Mouse (Mus musculus) liver, adult 2 months (tissue): Measurements from ENCODE around the gene Mcm3. TPM values are rescaled to one million over a fixed set of nuclear protein-coding genes. Genes with fewer than 3 reads are reported as not detected.

Experiments used
- DNase-seq: peaks from one replicate; pipeline ENCODE4 v3.0.0-alpha.2; 2011; ENCODE audit warnings: low read depth, low spot score; ENCODE audit errors: extremely low read depth
- H3K27ac ChIP-seq: fragments of 200-500 bp; replicated peaks from 2 replicates; pipeline ENCODE4 v1.5.1; 2012; ENCODE audit warnings: low read depth, mild to moderate bottlenecking, control low read depth, inconsistent platforms, low read length; ENCODE audit not compliant: insufficient read depth
- H3K27me3 ChIP-seq: fragments of 200-500 bp; 2 replicates; pipeline ENCODE4 v1.6.1; 2012; ENCODE audit warnings: mild to moderate bottlenecking, moderate library complexity, low read length, inconsistent platforms; ENCODE audit not compliant: control insufficient read depth, insufficient read depth
- H3K36me3 ChIP-seq: fragments of 200-500 bp; 2 replicates; pipeline ENCODE4 v1.6.1; 2012; ENCODE audit warnings: low read length, inconsistent platforms; ENCODE audit not compliant: control insufficient read depth, insufficient read depth
- H3K4me1 ChIP-seq: fragments of 200-500 bp; 2 replicates; pipeline ENCODE4 v1.6.1; 2011; ENCODE audit warnings: low read length; ENCODE audit not compliant: control insufficient read depth, insufficient read depth
- H3K4me3 ChIP-seq: fragments of 200-500 bp; 2 replicates; pipeline ENCODE4 v1.5.1; 2011; ENCODE audit warnings: low read depth, mild to moderate bottlenecking, control low read depth, low read length, moderate library complexity; ENCODE audit not compliant: insufficient read depth
- H3K79me2 ChIP-seq: fragments of 200-500 bp; 2 replicates; pipeline ENCODE4 v1.6.1; 2012; ENCODE audit warnings: inconsistent platforms, mild to moderate bottlenecking, low read length, moderate library complexity; ENCODE audit not compliant: control insufficient read depth, insufficient read depth
- H3K9ac ChIP-seq: fragments of 200-500 bp; 2 replicates; pipeline ENCODE4 v1.6.1; 2012; ENCODE audit warnings: low read depth, mild to moderate bottlenecking, control low read depth, inconsistent platforms, low read length
- CTCF ChIP-seq: fragments of 200-500 bp; IDR thresholded peaks from 2 replicates; pipeline ENCODE4 v1.5.1; 2011; ENCODE audit warnings: low read depth, low read length, control low read depth
- POLR2A ChIP-seq: fragments of 200-500 bp; IDR thresholded peaks from 2 replicates; pipeline ENCODE4 v1.6.1; 2011; ENCODE audit warnings: low read length, control low read depth; ENCODE audit not compliant: insufficient read depth; ENCODE audit errors: extremely low read depth
- WGBS: fragments of 180-500 bp; shearing (Covaris S2); methylation state at CpG from one replicate; pipeline ENCODE4 v1.1.7; 2018; 5-methylcytosine and 5-hydroxymethylcytosine counted together
- polyA plus RNA-seq: library from polyadenylated mRNA; depleted of rRNA; stranded (reverse); fragments of >200 nt; gene quantifications from 2 replicates; pipeline ENCODE4 v1.2.3, GENCODE M21; 2012; rRNA removed
- total RNA-seq: library from RNA; depleted of rRNA; stranded (reverse); fragments of >200 nt; gene quantifications from 2 replicates; pipeline ENCODE4 v1.2.3, GENCODE M21; 2014; rRNA removed

Mcm3 gene
- total and polyA plus RNA-seq, 2 experiments, result 1.9 to 4.4 TPM

GRCm38 (mm10) chr1:20757586-20757985, 62.5 kb downstream of the Mcm3 start:
- H3K27me3 ChIP-seq, result no peaks in the 10 kb centered on the region
- no peak for TF ChIP-seq POLR2A
- no peak for TF ChIP-seq CTCF
- no peaks in the 10 kb centered on the region for H3K79me2 ChIP-seq
- no peak overlapping the region for H3K9ac ChIP-seq
- H3K4me1 ChIP-seq, result no peaks in the 10 kb centered on the region
- H3K27ac ChIP-seq, result no peak overlapping the region
- 61% methylated on average over 3 of the region's 3 CpGs for WGBS
- no peaks in the 10 kb centered on the region for H3K36me3 ChIP-seq
- peak; percentile 63 for DNase-seq
- no peak overlapping the region for H3K4me3 ChIP-seq

GRCm38 (mm10) chr1:20754439-20754838, 65.7 kb downstream of the Mcm3 start:
- Histone ChIP-seq H3K9ac (no peak overlapping the region), H3K27me3 (no peaks in the 10 kb centered on the region), H3K4me1 (no peaks in the 10 kb centered on the region), H3K4me3 (no peak overlapping the region), H3K27ac (no peak overlapping the region), H3K36me3 (no peaks in the 10 kb centered on the region), H3K79me2 (no peaks in the 10 kb centered on the region)
- TF ChIP-seq CTCF (no peak), POLR2A (no peak)
- DNase-seq, result no peak
- 84% methylated on average over 10 of the region's 10 CpGs for WGBS

Other genes with a start within 250 kb of the Mcm3 start
- gene Pkhd1, start 202.2 kb downstream of the Mcm3 start, total RNA-seq, result 8.1 and 10.0 TPM in 2 replicates
- gene Pkhd1, start 202.2 kb downstream of the Mcm3 start, polyA plus RNA-seq, result 0.97 and 1.5 TPM in 2 replicates
- gene Il17a, start 89.4 kb downstream of the Mcm3 start, total RNA-seq, result not detected in 2 replicates
- gene Il17a, start 89.4 kb downstream of the Mcm3 start, polyA plus RNA-seq, result not detected in 2 replicates
- gene Il17f, start 29.7 kb downstream of the Mcm3 start, total RNA-seq, result not detected in 2 replicates
- gene Il17f, start 29.7 kb downstream of the Mcm3 start, polyA plus RNA-seq, result not detected in 2 replicates
- 0.28 and 0.47 TPM in 2 replicates for gene Paqr8, start 70.3 kb upstream of the Mcm3 start, total RNA-seq
- gene Paqr8, start 70.3 kb upstream of the Mcm3 start, polyA plus RNA-seq, result 1.0 and 1.1 TPM in 2 replicates
- 0.09 and 0.20 TPM in 2 replicates for gene Efhc1, start 131.3 kb upstream of the Mcm3 start, total RNA-seq
- 0.07 and 0.40 TPM in 2 replicates for gene Efhc1, start 131.3 kb upstream of the Mcm3 start, polyA plus RNA-seq